Mouse (Mus musculus): ENCODE measurements around the gene Sars.

Gene Sars

GRCm38 (mm10) chr3:108424944-108425623 lies 19.9 kb downstream of the Sars start:
- no peak for DNase-seq (ENCODE audit: low spot score in 2 of 2)

GRCm38 (mm10) chr3:108423844-108424801 lies 20.9 kb downstream of the Sars start:
- DNase-seq (ENCODE audit: low spot score in 2 of 2) = no peak

GRCm38 (mm10) chr3:108423006-108423405 lies 22.0 kb downstream of the Sars start:
- DNase-seq (ENCODE audit: low spot score in 2 of 2) = no peak

GRCm38 (mm10) chr3:108415831-108416223 lies 29.2 kb downstream of the Sars start:
- peak; percentile 70 to 86 for DNase-seq (ENCODE audit: low spot score in 2 of 2)

- DNase-seq (ENCODE audit: low spot score in 2 of 2) = peak in 1 of 2 experiments; percentile 69
These were observed 29.9 kb downstream of the Sars start, which contains the start of gene Celsr2 for GRCm38 (mm10) chr3:108414857-108415830. Gene Celsr2, minus strand, starts transcription at chr3:108415552.

- DNase-seq (ENCODE audit: low spot score in 2 of 2) = peak in 1 of 2 experiments; percentile 63
These were observed 31.2 kb downstream of the Sars start for GRCm38 (mm10) chr3:108413634-108414360.

- no peak for DNase-seq (ENCODE audit: low spot score in 2 of 2)
These were observed 33.3 kb downstream of the Sars start for GRCm38 (mm10) chr3:108411754-108412121.

- no peak for DNase-seq (ENCODE audit: low spot score in 2 of 2)
These were observed 33.8 kb downstream of the Sars start for GRCm38 (mm10) chr3:108411026-108411753.

- DNase-seq (ENCODE audit: low spot score in 2 of 2) = no peak
These were observed 34.7 kb downstream of the Sars start for GRCm38 (mm10) chr3:108410359-108410714.

- no peak for DNase-seq (ENCODE audit: low spot score in 2 of 2)
These were observed 35.2 kb downstream of the Sars start for GRCm38 (mm10) chr3:108409656-108410358.

- no peak for DNase-seq (ENCODE audit: low spot score in 2 of 2)
These were observed 36.4 kb downstream of the Sars start for GRCm38 (mm10) chr3:108408517-108409008.

- peak in 1 of 2 experiments; percentile 55 for DNase-seq (ENCODE audit: low spot score in 2 of 2)
These were observed 38.6 kb downstream of the Sars start for GRCm38 (mm10) chr3:108406306-108406885.

GRCm38 (mm10) chr3:108405536-108406305 lies 39.3 kb downstream of the Sars start:
- peak in 1 of 2 experiments; percentile 55 for DNase-seq (ENCODE audit: low spot score in 2 of 2)

- peak in 1 of 2 experiments; percentile 57 for DNase-seq (ENCODE audit: low spot score in 2 of 2)
These were observed 42.5 kb downstream of the Sars start for GRCm38 (mm10) chr3:108402528-108402920.

- peak; percentile 88 to 95 for DNase-seq (ENCODE audit: low spot score in 2 of 2)
These were observed 43.1 kb downstream of the Sars start for GRCm38 (mm10) chr3:108401692-108402527.

GRCm38 (mm10) chr3:108400442-108400841 lies 44.6 kb downstream of the Sars start:
- DNase-seq (ENCODE audit: low spot score in 2 of 2) = peak in 1 of 2 experiments; percentile 62

GRCm38 (mm10) chr3:108398281-108398680 lies 46.7 kb downstream of the Sars start:
- no peak for DNase-seq (ENCODE audit: low spot score in 2 of 2)
